8 mouse cellular contexts compared by ENCODE assay signal in the genomic region with DNA sequence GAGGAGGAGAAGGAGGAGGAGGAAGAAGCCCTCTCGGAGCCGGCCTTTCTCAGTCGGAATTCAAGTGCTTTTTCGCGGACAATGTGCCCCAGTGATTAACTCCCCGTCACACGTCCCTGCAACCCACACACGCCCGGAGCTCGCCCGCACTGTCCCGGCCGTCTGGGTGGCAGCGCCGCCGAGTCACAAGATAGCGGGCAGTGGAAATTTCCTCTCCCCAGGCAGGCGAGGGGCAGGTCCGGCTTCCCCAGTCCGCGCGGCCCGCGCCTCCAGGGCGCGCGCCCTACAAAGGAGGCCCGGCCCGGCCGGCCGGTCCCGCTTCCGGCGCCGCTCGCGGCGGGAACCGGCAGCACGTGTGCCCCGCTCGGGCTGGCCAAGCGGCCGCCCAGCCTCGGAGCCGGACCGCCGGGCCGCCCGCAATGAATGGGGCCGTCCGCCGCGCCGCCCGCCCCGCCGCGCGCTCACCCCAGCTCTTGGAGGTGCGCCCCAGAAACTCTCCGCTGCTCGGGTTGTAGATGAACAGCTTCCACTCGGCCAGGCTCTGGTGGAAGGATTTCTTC. TPM values are rescaled to one million over a fixed set of nuclear protein-coding genes. Genes with fewer than 3 reads are reported as not detected.
DNase-seq lines count a peak whose midpoint lies in the region; ATAC-seq lines count a peak whose summit lies in the region.

No protein-coding gene starts in this region.

- intact Hi-C loops in heart, postnatal 14 days (cut with DNase I), result loop anchor here (5.0 kb wide), 1 partner anchor 114 kb away; a partner anchor contains a TSS

- H3K4me2 ChIP-seq in forebrain, embryonic 15.5 days (replicated peaks), result peak overlapping the region; percentile 72
- peak overlapping the region; percentile 87 for H3K4me2 ChIP-seq in liver, embryonic 16.5 days (ENCODE audit: low read depth, low read length)
- peak overlapping the region; percentile 70 for H3K4me2 ChIP-seq in neural tube, embryonic 12.5 days (replicated peaks)

- no peaks in the 10 kb centered on the region for H3K9me3 ChIP-seq in forebrain, embryonic 15.5 days
- H3K9me3 ChIP-seq in liver, embryonic 16.5 days (replicated peaks; ENCODE audit: control insufficient read depth, low read length), result no peaks in the 10 kb centered on the region
- H3K9me3 ChIP-seq in neural tube, embryonic 12.5 days, result no peaks in the 10 kb centered on the region

- peak; percentile 72 for ATAC-seq in forebrain, embryonic 15.5 days (replicated peaks)
- peak; percentile 63 for ATAC-seq in liver, embryonic 16.5 days (ENCODE audit: low read depth)
- ATAC-seq in neural tube, embryonic 12.5 days (ENCODE audit: low FRiP score, low read depth), result peak; percentile 78

- peak overlapping the region; percentile 68 for H3K9ac ChIP-seq in forebrain, embryonic 15.5 days (replicated peaks)
- peak overlapping the region; percentile 91 for H3K9ac ChIP-seq in liver, embryonic 16.5 days (ENCODE audit: low read depth, low read length)
- peak overlapping the region; percentile 97 for H3K9ac ChIP-seq in neural tube, embryonic 12.5 days

- DNase-seq in ES-CJ7 (ENCODE audit: low read depth, low spot score), result peak; percentile 31
- peak; percentile 67 for DNase-seq in cerebellum, adult 11 months
- peak; percentile 76 to 80 for DNase-seq in heart, postnatal 14 days
- peak; percentile 32 for DNase-seq in large intestine, adult 2 months (ENCODE audit: low read depth, low spot score)
- DNase-seq in telencephalon, adult 2 months (ENCODE audit: low read depth, low spot score), result peak; percentile 23

- no peaks in the 10 kb centered on the region for H3K36me3 ChIP-seq in forebrain, embryonic 15.5 days
- no peaks in the 10 kb centered on the region for H3K36me3 ChIP-seq in liver, embryonic 16.5 days (ENCODE audit: control insufficient read depth, insufficient read depth)
- H3K36me3 ChIP-seq in neural tube, embryonic 12.5 days, result 0 out of 2 replicates have a peak, but pooled peaks cover 4% of the 10 kb centered on the region

- peak overlapping the region; percentile 87 for H3K27ac ChIP-seq in forebrain, embryonic 15.5 days (replicated peaks)
- H3K27ac ChIP-seq in liver, embryonic 16.5 days (ENCODE audit: low read length), result peak overlapping the region; percentile 93
- peak overlapping the region; percentile 94 for H3K27ac ChIP-seq in neural tube, embryonic 12.5 days

- no peaks in the 10 kb centered on the region for H3K27me3 ChIP-seq in forebrain, embryonic 15.5 days
- H3K27me3 ChIP-seq in liver, embryonic 16.5 days (ENCODE audit: control insufficient read depth, insufficient read depth, low read depth, low read length), result no peaks in the 10 kb centered on the region
- H3K27me3 ChIP-seq in neural tube, embryonic 12.5 days (replicated peaks), result no peaks in the 10 kb centered on the region

- under 1% methylated on average over 64 of the region's 64 CpGs for WGBS in forebrain, embryonic 15.5 days
- 1% methylated on average over 64 of the region's 64 CpGs for WGBS in large intestine, adult 2 months
- under 1% methylated on average over 61 of the region's 64 CpGs for WGBS in liver, embryonic 16.5 days (ENCODE audit: insufficient replicate concordance)
- WGBS in neural tube, embryonic 12.5 days, result under 1% methylated on average over 64 of the region's 64 CpGs

- H3K4me1 ChIP-seq in forebrain, embryonic 15.5 days, result peaks cover 29% of the 10 kb centered on the region
- peaks cover 18% of the 10 kb centered on the region for H3K4me1 ChIP-seq in liver, embryonic 16.5 days (ENCODE audit: control insufficient read depth, low read depth, low read length)
- peaks cover 19% of the 10 kb centered on the region for H3K4me1 ChIP-seq in neural tube, embryonic 12.5 days

- peak overlapping the region; percentile 53 for H3K4me3 ChIP-seq in forebrain, embryonic 15.5 days
- H3K4me3 ChIP-seq in liver, embryonic 16.5 days (ENCODE audit: low read depth, low read length), result peak overlapping the region; percentile 86
- H3K4me3 ChIP-seq in neural tube, embryonic 12.5 days, result peak overlapping the region; percentile 92

RNA-seq across cellular contexts. Expression of a gene that starts 0.6 kb away (rescaled TPM):
- polyA plus RNA-seq in forebrain, embryonic 15.5 days (2015; fragmentation: Nextera tagmentation; extraction: Ambion mirVana), result 137 and 150 TPM in 2 replicates
- 10 to 100 TPM; 70.8 to 72.2 TPM for total RNA-seq in heart, postnatal 14 days (2021)
- 32.7 and 35.4 TPM in 2 replicates for polyA plus RNA-seq in large intestine, adult 2 months (2012; rRNA removed)
- 57.3 and 61.7 TPM in 2 replicates for polyA plus RNA-seq in liver, embryonic 16.5 days (2015; fragmentation: Nextera tagmentation; extraction: Ambion mirVana)
- 165 and 168 TPM in 2 replicates for polyA plus RNA-seq in neural tube, embryonic 12.5 days (2016; fragmentation: Nextera tagmentation; extraction: Ambion mirVana)

Comparison
In these comparisons a context has a peak if more than half of its experiments do, and no peak if none do; other contexts are left out.
1. Peak in every context shown above with its lines: DNase-seq, ATAC-seq, H3K4me3 ChIP-seq and H3K27ac ChIP-seq.
2. DNase-seq: peak in every context shown above with its lines; median percentile 78 in heart, postnatal 14 days; 67 in cerebellum, adult 11 months; 32 in large intestine, adult 2 months; 31 in ES-CJ7; 23 in telencephalon, adult 2 months.